Mouse (Mus musculus): ENCODE data around the gene Slc12a6.
"Not testable (repeated sequence)": the region's sequence is repeated elsewhere in the genome, so short reads cannot be mapped to it uniquely, and the experiment has no call there.

The Slc12a6 gene

GRCm38 (mm10) chr2:112264364-112264763, 1.3 kb upstream of the Slc12a6 start:
- no peak for DNase-seq

DNA sequence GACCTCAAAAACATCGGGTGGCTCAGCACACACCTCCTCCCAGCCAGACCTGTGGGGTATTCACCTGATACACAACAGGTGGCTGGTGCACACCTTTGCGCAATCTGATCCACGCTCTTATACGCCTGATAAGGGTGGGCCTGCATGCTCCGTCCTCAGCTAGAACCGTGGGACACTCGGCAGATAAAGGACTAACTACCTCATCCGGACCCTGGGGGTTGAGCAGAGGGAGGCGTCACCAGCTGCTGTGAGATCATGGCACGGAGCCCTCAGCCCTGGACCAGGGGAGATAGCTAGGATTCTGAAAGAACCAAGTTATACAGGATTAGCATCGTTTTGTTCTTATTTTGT, 592 bp downstream of the Slc12a6 start, which contains the start of gene Gm21985:
Gene Gm21985, plus strand, starts transcription at position 73 of the 351 bp plus-strand sequence.
- peak; percentile 63 for DNase-seq

GRCm38 (mm10) chr2:112266780-112267179, 1.2 kb downstream of the Slc12a6 start:
- DNase-seq: peak; percentile 46

DNA sequence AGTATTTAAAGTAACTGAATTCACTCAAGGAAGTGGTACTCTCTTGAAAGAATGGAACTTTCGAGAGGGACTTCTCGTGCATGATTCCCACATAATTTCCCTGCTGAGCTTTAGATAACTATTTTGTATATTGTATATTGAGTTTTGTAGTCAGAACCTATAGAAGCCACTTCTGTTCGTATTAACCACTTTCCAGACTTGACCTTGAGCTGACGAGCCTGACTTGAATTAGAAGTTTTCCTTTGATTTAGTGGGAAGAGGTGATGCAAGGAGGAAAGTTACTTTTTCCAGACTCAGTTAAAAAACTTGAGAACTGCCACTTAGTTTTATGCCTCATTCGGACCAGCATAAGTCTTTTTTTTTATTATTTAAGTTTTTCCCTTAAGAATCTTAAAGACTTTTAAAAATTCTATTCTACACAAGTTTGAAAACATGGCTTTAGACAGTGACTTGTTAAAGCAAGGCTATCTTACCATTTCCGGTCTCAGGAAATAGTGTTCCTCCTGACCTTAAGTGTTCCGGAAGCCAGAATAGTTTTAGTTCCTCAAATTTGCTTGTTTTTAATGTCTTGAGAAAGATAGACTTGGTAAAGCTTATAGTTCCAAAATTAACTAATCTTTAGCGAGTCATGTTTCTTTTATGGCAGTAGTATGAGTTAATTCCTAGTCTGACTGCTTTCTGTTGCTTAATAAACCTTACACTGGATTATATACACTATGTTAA, 2.1 kb downstream of the Slc12a6 start:
- no peak for DNase-seq

DNA sequence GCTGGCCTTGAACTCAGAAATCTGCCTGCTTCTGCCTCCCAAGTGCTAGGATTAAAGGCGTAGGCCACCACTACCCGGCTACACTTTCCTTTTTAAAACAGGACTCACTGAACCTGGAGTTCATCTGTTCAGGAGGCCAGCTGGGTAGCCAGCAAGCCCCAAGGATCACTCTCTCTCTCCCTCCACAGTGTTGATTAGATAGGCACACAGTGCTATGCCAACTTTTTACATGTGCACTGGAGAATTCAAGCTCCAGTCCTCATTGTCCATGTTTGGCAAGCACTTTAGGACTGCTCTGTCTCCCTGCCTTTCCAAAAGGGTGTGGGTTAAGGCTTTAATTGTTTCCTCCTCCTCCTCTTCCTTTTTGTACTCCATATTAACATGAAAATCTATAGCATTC, 4.4 kb downstream of the Slc12a6 start:
- DNase-seq: no peak

DNA sequence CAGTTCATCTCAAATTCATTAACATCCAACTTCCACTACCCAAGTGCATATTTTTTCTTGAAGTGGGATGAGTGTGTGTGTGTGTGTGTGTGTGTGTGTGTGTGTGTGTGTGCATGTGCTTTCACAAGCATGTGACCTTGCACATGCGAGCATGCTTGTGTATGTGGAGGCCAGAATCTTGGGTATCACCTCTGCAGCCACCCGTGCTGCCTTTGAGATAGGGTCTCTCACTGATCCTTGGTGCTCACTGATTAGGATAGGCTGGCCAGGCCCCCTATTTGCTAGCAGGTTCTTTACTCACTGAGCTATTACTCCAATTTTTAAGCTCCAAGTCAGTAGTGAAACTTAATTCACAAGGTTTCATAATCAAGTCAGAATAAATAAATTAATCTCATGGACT, 7.3 kb downstream of the Slc12a6 start:
- DNase-seq: no peak

- no peak for DNase-seq
Observed at GRCm38 (mm10) chr2:112273474-112273873, 7.8 kb downstream of the Slc12a6 start.

- no peak for DNase-seq
Observed at GRCm38 (mm10) chr2:112276870-112277269, 11.2 kb downstream of the Slc12a6 start.

GRCm38 (mm10) chr2:112282846-112283245, 17.2 kb downstream of the Slc12a6 start:
- DNase-seq: no peak

DNA sequence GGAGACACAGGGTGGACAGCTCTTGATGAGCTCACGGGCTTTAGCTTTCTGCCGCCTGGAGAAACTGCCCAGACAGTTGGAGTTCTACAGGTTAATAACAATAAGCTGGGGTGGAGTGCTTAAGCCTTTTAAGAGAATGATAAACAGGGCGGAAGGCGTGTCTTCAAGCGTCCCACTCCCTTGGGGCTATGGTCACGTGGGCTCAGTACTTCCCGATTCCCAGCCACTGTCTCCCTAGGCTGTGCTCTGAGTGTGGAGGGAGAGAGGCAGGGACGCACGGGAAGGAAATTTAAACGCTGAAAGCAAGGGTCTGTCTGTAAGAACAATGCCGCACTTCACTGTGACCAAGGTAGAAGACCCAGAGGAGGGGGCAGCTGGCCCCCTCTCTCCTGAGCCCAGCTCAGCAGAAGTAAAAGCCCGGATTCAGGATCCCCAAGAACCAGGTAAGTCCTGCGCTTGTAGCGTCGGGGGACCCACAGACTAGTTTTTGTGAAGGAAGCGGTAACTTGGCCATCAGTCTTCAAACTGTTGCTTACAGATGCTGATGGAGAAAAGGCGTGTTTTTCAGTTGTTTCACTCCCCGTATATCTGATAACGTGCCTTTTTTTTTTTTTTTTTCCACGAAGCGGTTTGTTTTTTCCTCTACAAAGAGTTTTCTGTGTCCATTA, 18.9 kb downstream of the Slc12a6 start:
- DNase-seq: no peak

DNA sequence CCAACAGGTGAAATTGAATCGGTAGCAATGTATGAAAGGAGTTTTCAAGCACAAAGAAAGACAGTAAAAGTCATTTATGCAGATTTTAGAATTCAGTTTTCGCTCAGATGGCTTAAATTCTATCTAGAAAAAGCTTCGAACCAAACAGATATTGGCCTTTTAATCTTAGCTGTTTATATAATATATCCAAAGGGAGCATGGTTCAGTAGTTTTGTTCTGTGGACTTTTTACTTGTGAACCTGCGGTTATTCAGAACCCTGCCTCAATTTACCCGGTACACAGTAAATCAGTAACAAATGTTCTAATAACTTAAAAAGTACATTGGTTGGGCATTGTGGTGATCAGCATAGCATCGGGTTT, 19.4 kb downstream of the Slc12a6 start:
- no peak for DNase-seq

GRCm38 (mm10) chr2:112286062-112286461, 20.4 kb downstream of the Slc12a6 start:
- DNase-seq: not testable (repeated sequence)

GRCm38 (mm10) chr2:112287059-112287458, 21.4 kb downstream of the Slc12a6 start:
- DNase-seq: no peak

GRCm38 (mm10) chr2:112289507-112289906, 23.9 kb downstream of the Slc12a6 start:
- DNase-seq: no peak

- no peak for DNase-seq
Observed at GRCm38 (mm10) chr2:112292823-112293222, 27.2 kb downstream of the Slc12a6 start.

DNA sequence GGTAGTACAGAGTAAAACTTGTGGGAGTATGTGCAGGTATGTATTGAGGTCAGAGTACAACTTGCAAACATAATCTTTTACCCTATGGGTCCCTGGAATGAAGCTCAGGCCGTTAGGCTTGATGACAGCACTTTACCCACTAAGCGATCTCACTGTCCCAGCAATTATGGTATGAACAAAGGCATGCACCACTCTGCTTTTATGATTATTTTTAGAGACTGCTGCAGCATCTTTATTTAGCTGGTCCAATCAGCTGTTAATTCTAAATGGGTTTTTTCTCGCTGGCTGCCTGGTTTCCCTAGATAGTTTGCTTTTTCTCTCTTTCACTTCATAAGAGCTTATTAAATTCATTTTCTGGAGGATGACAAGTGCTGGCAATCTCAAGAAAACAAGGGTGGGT, 30.6 kb downstream of the Slc12a6 start:
- DNase-seq: no peak

DNA sequence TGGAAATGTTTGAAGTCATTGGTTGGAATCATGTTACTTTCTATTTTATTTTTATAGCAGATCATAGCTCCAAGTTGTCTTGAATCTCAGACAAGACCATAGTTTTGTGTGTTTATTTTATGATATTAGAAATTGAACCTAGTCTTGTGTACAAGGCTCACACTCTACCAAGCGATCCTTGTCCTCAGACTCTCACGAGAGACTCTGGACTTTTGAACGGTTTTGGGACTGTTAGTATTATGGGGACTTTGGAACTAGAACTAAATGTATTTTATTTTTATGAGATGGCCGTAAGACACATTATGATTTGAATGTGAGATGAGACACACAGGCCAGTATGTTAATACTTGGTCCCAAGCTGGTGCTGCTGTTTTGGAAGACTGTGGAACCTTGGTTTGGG, 32.6 kb downstream of the Slc12a6 start:
- DNase-seq: no peak

DNA sequence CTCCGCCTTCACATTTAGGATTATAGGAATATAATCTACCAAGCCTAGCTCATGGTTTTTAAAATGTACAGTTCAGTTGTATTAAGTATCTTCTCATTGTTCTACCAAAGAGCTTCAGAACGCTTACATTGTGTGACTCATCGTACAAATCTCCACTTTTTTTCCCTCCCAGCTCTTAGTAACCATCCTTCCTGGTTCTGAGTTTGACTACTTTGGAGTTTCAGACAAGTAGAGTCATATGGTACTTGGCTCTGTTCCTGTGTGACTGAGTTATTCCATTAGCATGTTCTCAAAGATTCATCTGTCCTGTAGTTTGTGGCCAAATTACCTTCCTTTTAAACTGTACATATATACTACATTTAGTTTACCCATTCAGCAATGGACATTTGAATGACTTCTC, 43.0 kb downstream of the Slc12a6 start:
- DNase-seq: no peak

GRCm38 (mm10) chr2:112309161-112309600, 43.6 kb downstream of the Slc12a6 start:
- peak; percentile 3 for DNase-seq

DNA sequence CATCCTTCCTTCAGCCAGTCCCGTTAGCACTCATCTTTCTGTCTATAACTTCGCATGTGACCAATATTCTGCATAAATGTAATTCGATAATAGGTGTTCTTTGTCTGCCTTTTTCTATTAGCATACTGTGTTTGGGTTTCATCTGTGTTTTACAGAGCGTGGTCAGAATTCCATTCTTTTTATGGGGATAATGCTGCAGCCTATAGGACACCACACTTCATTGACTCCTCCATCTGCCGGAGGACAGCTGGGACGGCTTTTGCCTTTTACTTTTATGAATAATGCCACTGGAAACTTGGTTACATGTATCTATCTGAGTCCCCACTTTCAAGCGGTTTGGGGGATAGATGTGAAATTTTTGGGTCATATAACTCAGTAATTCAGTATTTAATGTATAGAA, 50.0 kb downstream of the Slc12a6 start:
- no peak for DNase-seq

GRCm38 (mm10) chr2:112318227-112318626, 52.6 kb downstream of the Slc12a6 start:
- DNase-seq: no peak

GRCm38 (mm10) chr2:112318905-112319304, 53.3 kb downstream of the Slc12a6 start:
- DNase-seq: no peak

DNA sequence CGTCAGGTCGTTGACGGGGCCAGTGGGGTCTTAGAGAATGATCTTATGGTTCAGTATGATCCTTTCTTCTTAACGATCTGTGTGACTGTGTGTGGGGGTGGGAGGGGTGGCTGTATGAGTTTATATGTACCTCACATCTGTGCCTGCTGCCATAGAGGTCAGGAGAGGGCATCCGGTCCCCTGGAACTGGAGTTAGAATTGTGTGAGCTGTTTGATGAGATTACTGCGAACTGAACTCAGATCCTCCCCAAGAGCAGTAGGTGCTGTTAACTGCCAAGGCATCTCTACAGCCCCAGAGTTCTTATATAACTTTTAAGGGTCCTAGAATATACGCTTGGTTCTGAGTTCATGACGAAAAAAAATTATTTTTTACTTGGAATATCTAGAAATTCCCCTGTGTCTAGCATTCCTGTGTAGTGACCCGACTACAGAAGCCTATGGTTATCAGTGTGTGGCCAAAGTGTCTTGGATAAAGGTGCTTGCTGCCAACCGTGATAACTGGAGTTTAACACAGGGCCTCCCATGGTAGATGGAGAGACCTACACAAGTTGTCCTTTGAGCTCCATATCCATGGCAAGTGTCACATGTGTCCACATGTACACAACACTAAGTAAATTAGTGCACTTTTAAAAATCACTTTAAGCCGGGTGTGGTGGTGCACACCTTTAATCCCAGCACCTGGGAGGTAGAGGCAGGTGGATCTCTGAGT, 62.6 kb downstream of the Slc12a6 start:
- DNase-seq: no peak
